Mouse (Mus musculus) adipose tissue, adult 10 weeks (tissue): ENCODE results near the gene Zscan29. TPM values are rescaled to one million over a fixed set of nuclear protein-coding genes. Genes with fewer than 3 reads are reported as not detected.

Source experiments
- polyA plus RNA-seq: library from polyadenylated mRNA; stranded (reverse); fragments of 350-450 nt; fragmentation: Illumina TruSeq; extraction: RNeasy Lipid Tissue Mini Kit (QIAGEN cat#74804); gene quantifications from one replicate; pipeline ENCODE4 v1.2.3, GENCODE M21; 2014; ENCODE audit warnings: low read depth, low replicate concordance

Zscan29 gene
- polyA plus RNA-seq, result 9.7 TPM

GRCm38 (mm10) chr2:121170980-121171742 lies at the start of gene Zscan29:
TSS of gene Zscan29 (minus strand) at chr2:121171125.

DNA sequence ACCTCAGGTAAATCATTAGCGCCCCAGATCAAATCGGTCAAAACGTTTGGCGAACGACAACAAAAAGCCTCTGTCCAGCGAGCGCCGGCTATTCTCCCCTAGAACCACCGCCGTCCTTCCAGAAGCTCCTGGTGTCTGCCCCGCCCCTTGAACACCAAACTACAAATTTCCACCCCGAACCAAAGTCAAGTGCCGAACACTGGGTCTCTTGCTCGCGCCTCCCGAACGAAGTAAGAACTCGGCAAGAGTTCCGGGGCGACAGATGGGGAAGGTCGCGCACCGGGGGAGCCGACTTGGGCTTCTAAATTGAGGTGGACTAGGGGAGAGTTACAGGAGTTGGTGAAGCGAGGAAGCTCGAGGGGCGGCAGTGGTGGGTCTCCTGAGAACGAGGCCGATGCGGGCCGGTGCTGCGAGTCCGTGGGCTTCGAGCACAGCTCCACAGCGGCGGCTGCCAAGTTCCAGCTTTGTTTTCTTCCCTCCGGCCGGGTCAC lies 399 bp downstream of the Zscan29 start, which contains the start of gene Tubgcp4:
Tubgcp4 (plus strand) TSS at position 174 of the 491 bp plus-strand sequence.

DNA sequence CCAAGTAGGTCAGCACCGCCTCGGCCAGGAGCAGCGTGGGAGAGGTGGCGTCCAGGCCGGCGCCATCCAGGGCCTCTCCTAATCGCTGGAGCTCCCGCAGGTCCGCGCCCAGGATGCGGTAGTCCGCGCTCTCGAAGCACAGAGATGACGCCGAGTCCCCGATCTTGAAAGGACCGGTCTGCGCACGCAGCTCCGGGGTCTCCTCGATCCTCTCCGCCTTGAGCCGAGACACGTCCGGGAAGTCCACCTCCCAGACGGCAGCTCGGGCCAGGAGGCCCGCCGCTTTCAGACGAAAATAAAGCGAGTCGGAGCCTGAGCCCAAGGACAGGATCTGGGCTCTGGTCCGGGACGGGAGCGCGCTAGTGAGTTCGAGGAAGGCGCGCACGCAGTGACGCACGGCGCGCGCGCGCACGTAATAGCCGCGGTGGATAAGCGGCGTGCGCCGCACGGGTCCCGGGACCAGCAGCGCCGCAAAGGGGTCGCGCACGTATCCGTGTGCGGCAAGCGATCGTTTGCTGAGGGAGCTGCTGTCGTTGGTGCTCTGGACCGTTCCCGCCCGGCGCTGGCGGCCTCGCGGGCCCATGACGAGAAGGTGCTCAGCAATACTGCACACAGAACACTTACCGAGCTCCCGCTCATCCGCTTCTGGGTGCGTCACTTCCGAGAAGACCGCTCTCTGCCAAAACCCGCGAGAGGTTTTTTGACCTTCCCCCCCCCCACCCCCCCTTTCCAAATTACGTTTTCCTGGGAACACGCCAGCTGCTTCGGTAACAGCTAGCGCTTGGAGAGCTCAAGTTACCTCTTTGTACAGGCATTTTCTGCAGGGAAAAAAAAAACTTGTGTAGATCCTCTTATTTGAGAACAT lies 30.7 kb downstream of the Zscan29 start, which contains the start of the genes Adal and Lcmt2:
Adal (plus strand) TSS at position 411 of the 865 bp plus-strand sequence.
Lcmt2 (minus strand) TSS at position 636 of the 865 bp plus-strand sequence.

DNA sequence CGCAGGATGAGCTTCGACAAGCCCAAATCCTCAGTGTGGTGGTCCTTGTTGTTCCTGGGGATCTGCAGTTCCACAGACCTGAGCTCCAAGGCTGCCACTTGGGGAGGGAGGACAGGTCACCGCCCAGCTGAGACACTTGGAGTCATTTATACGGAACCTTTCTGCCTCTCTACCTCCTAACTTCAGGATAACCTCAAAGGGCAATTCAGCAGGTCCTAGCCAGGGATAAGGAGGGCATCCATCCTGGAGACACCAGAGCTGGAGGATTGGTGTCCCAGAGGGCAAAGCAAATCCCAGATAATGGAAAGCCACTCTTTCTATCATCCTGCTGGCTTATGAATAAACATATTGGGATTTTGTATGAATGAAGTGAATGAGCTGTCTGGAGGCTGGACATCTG lies 61.2 kb downstream of the Zscan29 start, which contains the start of gene Tgm7:
Tgm7 (minus strand) TSS at position 101 of the 400 bp plus-strand sequence.

Other genes starting within 250 kb of the Zscan29 start
- gene Ubr1, start 200.4 kb downstream of the Zscan29 start, polyA plus RNA-seq, result 13.4 TPM
- gene Tmem62, start 194.1 kb downstream of the Zscan29 start, polyA plus RNA-seq, result 15.2 TPM
- 43.9 TPM for gene Ccndbp1, start 162.7 kb downstream of the Zscan29 start, polyA plus RNA-seq
- not detected for gene Epb42, start 134.1 kb downstream of the Zscan29 start, polyA plus RNA-seq
- not detected for gene Tgm5, start 85.3 kb downstream of the Zscan29 start, polyA plus RNA-seq
- 0.27 TPM for gene Tgm7, start 61.3 kb downstream of the Zscan29 start, polyA plus RNA-seq
- gene Adal, start 30.7 kb downstream of the Zscan29 start, polyA plus RNA-seq, result 11.8 TPM
- gene Lcmt2, start 30.5 kb downstream of the Zscan29 start, polyA plus RNA-seq, result 8.6 TPM
- gene Tubgcp4, start 471 bp downstream of the Zscan29 start, polyA plus RNA-seq, result 18.2 TPM
- gene Trp53bp1, start 100.3 kb upstream of the Zscan29 start, polyA plus RNA-seq, result 22.6 TPM
- 2.4 TPM for gene Map1a, start 118.5 kb upstream of the Zscan29 start, polyA plus RNA-seq
- gene Ppip5k1, start 184.3 kb upstream of the Zscan29 start, polyA plus RNA-seq, result 38.9 TPM
- gene Ckmt1, start 186.6 kb upstream of the Zscan29 start, polyA plus RNA-seq, result 3.6 TPM
- gene Strc, start 216.0 kb upstream of the Zscan29 start, polyA plus RNA-seq, result 0.14 TPM
- gene Pdia3, start 242.7 kb upstream of the Zscan29 start, polyA plus RNA-seq, result 468 TPM
- gene Catsper2, start 242.7 kb upstream of the Zscan29 start, polyA plus RNA-seq, result 10.4 TPM